Mouse (Mus musculus): ENCODE data around the gene Flywch2. TPM values are rescaled to one million over a fixed set of nuclear protein-coding genes. Genes with fewer than 3 reads are reported as not detected.

Flywch2 gene
- polyA plus RNA-seq, 1 experiment = not detected

DNA sequence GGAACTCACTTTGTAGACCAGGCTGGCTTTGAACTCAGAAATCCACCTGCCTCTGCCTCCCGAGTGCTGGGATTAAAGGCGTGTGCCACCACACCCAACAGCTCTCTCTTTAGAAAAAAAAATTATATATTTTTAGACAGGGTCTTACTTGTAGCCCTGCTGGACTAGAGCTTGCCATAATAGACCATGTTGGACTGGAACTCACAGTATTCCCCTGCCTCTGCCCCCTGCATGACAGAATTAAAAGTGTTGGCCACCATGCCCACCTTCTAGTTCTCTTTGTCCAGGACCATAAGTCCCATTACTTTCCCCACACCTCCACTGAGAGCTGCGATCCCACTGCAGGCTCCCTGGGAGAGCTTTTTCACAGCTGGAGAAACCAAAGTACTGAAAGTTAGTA, 38.4 kb downstream of the Flywch2 start:
- no peak for TF ChIP-seq GATA1 (IDR thresholded peaks at IDR 0.05; ENCODE audit: low read length)
- TF ChIP-seq TAL1 (IDR thresholded peaks at IDR 0.05; ENCODE audit: low read length) = no peak

DNA sequence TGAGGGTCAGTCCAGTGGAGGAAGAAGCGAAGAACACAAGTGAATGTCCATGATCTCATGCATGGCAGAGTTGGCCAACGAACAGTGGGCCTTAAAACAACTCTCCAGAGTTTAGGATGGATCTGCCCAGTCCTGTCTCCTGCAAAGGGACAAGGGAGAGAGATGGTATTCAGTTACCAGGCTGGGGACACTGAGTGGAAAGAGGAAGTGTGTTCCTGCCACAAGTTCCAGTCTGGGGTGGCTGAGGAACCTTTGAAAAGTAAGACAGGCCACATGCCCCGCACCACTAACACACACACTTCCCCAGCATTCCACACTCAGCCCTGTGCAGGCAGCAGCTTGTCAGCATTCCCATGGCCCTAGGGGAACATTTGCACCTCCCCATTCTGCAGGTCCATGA, 39.1 kb downstream of the Flywch2 start:
- Histone ChIP-seq H3K36me3 (ENCODE audit: control insufficient read depth) (no peaks in the 10 kb centered on the region), H3K4me1 (ENCODE audit: control insufficient read depth) (peaks cover 18% of the 10 kb centered on the region), H3K4me3 (replicated peaks) (no peak overlapping the region), H3K9me3 (ENCODE audit: control insufficient read depth, low read length) (peaks cover 18% of the 10 kb centered on the region; the same call in 1 of the 2 replicates), H3K27me3 (ENCODE audit: control insufficient read depth) (peaks cover 70% of the 10 kb centered on the region)
- TF ChIP-seq TAL1 (IDR thresholded peaks at IDR 0.05; ENCODE audit: low read length) (no peak), GATA1 (IDR thresholded peaks at IDR 0.05; ENCODE audit: low read length) (no peak)

More for the DNA sequence above, 38.4 kb downstream of the Flywch2 start:
- no peaks in the 10 kb centered on the region for H3K36me3 ChIP-seq (ENCODE audit: control insufficient read depth)
- no peak overlapping the region for H3K4me3 ChIP-seq (replicated peaks)
- H3K27me3 ChIP-seq (ENCODE audit: control insufficient read depth) = peaks cover 63% of the 10 kb centered on the region
- H3K9me3 ChIP-seq (ENCODE audit: control insufficient read depth, low read length) = peaks cover 12% of the 10 kb centered on the region; the same call in 1 of the 2 replicates
- peaks cover 11% of the 10 kb centered on the region for H3K4me1 ChIP-seq (ENCODE audit: control insufficient read depth)

DNA sequence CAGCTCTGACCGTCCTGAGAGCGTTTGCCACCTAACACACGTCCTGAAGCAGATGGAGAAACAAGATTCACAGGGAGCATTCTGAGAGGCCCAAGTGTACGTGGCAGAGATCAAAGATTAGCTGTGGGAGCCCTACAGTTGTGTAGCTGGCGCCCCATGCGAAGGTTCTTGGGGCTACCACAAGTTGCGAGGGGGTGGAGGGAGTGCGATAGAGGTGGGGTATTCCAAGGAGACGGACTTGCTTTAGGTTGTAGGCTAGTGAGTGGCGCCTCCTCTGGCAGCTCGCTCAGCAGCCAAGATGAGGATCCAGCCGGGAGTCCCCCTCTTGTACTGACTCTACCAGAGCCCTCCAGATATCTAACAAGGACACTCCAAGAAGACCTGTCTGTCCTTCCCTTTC, 39.6 kb downstream of the Flywch2 start:
- Histone ChIP-seq H3K9me3 (ENCODE audit: control insufficient read depth, low read length) (peaks cover 21% of the 10 kb centered on the region; the same call in 1 of the 2 replicates), H3K4me3 (replicated peaks) (no peak overlapping the region), H3K27me3 (ENCODE audit: control insufficient read depth) (peaks cover 74% of the 10 kb centered on the region), H3K4me1 (ENCODE audit: control insufficient read depth) (peaks cover 22% of the 10 kb centered on the region), H3K36me3 (ENCODE audit: control insufficient read depth) (no peaks in the 10 kb centered on the region)
- TF ChIP-seq TAL1 (IDR thresholded peaks at IDR 0.05; ENCODE audit: low read length) = no peak
- TF ChIP-seq GATA1 (IDR thresholded peaks at IDR 0.05; ENCODE audit: low read length) = no peak

DNA sequence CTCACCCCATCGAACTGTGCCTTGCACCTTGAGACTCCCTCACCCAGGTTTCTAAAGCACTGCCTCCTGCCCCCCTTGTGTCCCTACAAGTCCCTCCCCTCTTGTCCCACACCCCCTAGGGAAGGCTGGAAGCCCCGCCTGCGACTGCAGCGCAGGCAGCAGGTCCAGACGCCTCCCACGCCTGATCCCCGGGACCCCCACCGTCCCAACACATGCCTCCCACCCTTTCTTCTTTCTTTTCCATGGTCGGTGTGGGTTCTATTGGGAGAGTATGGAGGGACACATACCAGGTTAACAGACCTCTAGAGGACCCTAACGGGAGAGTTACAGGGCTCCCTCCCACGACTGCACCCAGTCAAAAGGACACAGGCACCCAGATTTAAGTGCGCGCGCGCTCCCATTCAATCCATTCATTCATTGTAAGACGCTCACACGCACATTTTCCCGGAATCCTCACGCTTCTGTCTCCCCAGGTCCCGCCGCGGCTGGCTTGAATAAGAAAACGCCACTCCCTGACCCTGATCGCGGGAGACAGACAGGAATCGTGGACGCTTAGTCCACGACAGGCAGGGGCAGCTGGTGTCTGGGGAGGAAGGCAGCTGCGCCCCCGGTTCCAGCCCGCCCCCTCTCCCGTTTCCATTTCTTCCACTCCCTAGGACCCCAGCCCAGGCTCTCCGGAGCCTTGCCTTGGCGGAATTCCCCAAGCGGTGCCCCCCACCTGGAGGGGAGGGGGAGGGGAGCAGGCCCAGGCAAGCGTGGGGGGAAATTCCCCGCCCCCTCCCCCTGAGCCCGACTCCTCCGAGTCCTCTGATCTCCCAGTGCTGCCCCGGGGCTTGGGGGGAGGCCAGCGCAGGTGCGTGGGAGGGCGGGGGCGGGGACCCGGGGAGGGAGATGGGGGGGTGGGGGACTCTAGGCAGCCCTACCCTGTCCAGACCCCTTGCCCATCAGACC, 40.3 kb downstream of the Flywch2 start, which contains the start of gene Kremen2:
Kremen2 (minus strand) TSS at position 533 of the 951 bp plus-strand sequence.
- TF ChIP-seq TAL1 (IDR thresholded peaks at IDR 0.05; ENCODE audit: low read length) (no peak), GATA1 (IDR thresholded peaks at IDR 0.05; ENCODE audit: low read length) (no peak)
- peaks cover 82% of the 10 kb centered on the region for H3K27me3 ChIP-seq (ENCODE audit: control insufficient read depth)
- peaks cover 21% of the 10 kb centered on the region; the same call in 1 of the 2 replicates for H3K9me3 ChIP-seq (ENCODE audit: control insufficient read depth, low read length)
- H3K4me3 ChIP-seq (replicated peaks) = no peak within 1 kb of the TSS
- no peaks in the 10 kb centered on the region for H3K36me3 ChIP-seq (ENCODE audit: control insufficient read depth)
- peaks cover 29% of the 10 kb centered on the region for H3K4me1 ChIP-seq (ENCODE audit: control insufficient read depth)

DNA sequence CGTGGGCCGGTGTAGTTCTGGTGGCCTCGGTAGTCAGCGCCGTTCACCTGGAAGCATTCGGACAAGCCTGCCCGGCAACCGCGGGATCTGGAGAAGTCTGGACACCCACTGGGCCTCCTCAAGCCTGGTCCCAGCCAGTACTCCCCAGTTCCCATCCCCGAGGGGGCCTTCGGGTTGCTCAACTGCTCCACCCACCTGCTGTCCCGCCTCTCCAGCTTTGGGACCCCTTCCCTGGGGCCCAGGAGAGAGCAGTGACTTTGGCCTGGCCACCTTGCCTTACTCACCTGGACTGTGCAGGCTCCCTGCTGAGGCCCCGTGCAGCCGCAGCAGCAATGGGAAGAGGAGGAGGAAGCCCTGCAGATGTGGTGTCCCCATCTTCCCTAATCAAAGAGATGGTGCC, 41.2 kb downstream of the Flywch2 start:
- TF ChIP-seq TAL1 (IDR thresholded peaks at IDR 0.05; ENCODE audit: low read length) = no peak
- TF ChIP-seq GATA1 (IDR thresholded peaks at IDR 0.05; ENCODE audit: low read length) = no peak
- Histone ChIP-seq H3K36me3 (ENCODE audit: control insufficient read depth) (no peaks in the 10 kb centered on the region), H3K9me3 (ENCODE audit: control insufficient read depth, low read length) (peaks cover 21% of the 10 kb centered on the region; the same call in 1 of the 2 replicates), H3K4me3 (replicated peaks) (no peak overlapping the region), H3K4me1 (ENCODE audit: control insufficient read depth) (peaks cover 38% of the 10 kb centered on the region), H3K27me3 (ENCODE audit: control insufficient read depth) (peaks cover 91% of the 10 kb centered on the region)

DNA sequence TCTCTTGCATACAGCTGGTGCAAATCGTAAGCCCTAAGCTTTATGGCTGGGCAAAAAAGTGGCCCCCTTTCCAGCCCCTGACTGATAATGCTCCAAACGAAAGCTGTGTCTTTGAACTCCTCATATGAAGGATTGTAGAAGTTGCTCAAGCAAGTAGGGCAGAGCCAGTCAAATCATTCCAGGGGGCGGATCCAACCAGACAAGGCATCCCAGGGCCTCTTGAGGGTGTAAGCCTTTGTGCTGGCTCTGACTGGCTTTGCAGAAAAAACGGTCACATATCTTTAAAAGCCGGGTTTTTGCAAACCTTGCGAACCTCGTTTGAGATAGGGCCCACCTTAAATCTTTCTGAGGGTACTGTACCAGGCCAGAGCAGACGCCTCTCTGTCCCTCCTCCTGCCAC, 41.8 kb downstream of the Flywch2 start:
- Histone ChIP-seq H3K27me3 (ENCODE audit: control insufficient read depth) (peaks cover 97% of the 10 kb centered on the region), H3K36me3 (ENCODE audit: control insufficient read depth) (no peaks in the 10 kb centered on the region), H3K4me1 (ENCODE audit: control insufficient read depth) (peaks cover 38% of the 10 kb centered on the region), H3K9me3 (ENCODE audit: control insufficient read depth, low read length) (peaks cover 21% of the 10 kb centered on the region; the same call in 1 of the 2 replicates), H3K4me3 (replicated peaks) (no peak overlapping the region)
- no peak for TF ChIP-seq GATA1 (IDR thresholded peaks at IDR 0.05; ENCODE audit: low read length)
- no peak for TF ChIP-seq TAL1 (IDR thresholded peaks at IDR 0.05; ENCODE audit: low read length)

DNA sequence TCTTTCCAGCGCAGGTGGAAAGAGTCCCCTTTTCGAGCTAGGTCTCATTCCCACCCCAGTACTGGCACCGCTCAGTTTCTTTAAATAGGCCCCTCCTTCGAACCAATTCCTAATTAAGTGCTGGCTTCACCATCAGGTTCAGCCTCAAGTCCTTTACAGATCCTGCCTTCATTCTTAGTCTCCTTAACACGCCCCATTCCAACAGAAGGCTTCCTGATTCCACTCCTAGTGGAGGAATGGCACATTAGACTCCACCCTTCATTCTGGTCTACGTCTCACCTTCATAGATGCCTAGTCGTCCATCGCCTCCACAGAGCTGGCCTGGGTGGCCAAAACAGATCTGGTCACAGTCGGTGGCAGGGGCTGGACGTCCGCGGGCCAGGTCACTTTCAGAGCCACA, 42.9 kb downstream of the Flywch2 start:
- H3K9me3 ChIP-seq (ENCODE audit: control insufficient read depth, low read length) = peaks cover 21% of the 10 kb centered on the region; the same call in 1 of the 2 replicates
- H3K27me3 ChIP-seq (ENCODE audit: control insufficient read depth) = peaks cover 99% of the 10 kb centered on the region
- H3K36me3 ChIP-seq (ENCODE audit: control insufficient read depth) = peaks cover 2% of the 10 kb centered on the region; the same call in 1 of the 2 replicates
- H3K4me1 ChIP-seq (ENCODE audit: control insufficient read depth) = peaks cover 44% of the 10 kb centered on the region
- TF ChIP-seq TAL1 (IDR thresholded peaks at IDR 0.05; ENCODE audit: low read length) (no peak), GATA1 (IDR thresholded peaks at IDR 0.05; ENCODE audit: low read length) (no peak)
- H3K4me3 ChIP-seq (replicated peaks) = no peak overlapping the region

DNA sequence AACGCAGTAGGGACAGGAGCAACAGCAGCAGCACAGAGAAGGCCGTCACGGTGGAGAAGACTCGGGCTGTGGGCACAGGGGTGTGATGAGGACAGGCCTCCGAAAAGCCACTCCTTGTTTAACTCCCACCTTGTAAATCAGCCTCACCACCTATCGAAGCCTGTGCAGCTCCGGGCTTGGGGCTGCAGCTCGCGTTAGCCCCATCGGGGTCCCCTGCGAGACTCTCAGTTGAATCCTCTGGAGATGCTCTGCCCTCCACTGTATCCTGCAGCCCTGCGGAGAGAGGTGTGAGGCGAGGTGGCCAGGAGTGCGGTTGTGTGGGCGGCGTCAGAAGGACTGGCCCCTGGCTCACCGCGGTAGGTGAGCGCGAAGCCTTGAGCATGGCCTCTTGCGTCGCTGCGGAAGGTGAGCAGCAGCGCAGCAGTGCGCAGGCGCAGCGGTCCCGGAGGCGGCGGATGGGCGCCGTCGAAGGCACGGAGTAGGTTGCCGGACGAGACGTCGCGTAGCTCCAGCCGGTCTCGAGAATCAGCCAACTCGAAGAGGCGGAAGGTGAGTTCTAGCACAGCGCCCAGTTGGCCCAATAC, 43.6 kb downstream of the Flywch2 start:
- TF ChIP-seq TAL1 (IDR thresholded peaks at IDR 0.05; ENCODE audit: low read length) (no peak), GATA1 (IDR thresholded peaks at IDR 0.05; ENCODE audit: low read length) (no peak)
- H3K4me1 ChIP-seq (ENCODE audit: control insufficient read depth) = peaks cover 47% of the 10 kb centered on the region
- H3K27me3 ChIP-seq (ENCODE audit: control insufficient read depth) = peaks cover 99% of the 10 kb centered on the region
- H3K9me3 ChIP-seq (ENCODE audit: control insufficient read depth, low read length) = peaks cover 21% of the 10 kb centered on the region; the same call in 1 of the 2 replicates
- no peak overlapping the region for H3K4me3 ChIP-seq (replicated peaks)
- H3K36me3 ChIP-seq (ENCODE audit: control insufficient read depth) = peaks cover 6% of the 10 kb centered on the region
